Mouse (Mus musculus) limb, embryonic 10.5 days (tissue): ENCODE measurements around the gene Gfra4. TPM values are rescaled to one million over a fixed set of nuclear protein-coding genes. Genes with fewer than 3 reads are reported as not detected.
"Not testable (repeated sequence)": the region's sequence is repeated elsewhere in the genome, so short reads cannot be mapped to it uniquely, and the experiment has no call there.

Experiments used
- DNase-seq: peaks from one replicate; pipeline ENCODE4 v3.0.0-alpha.2; 2017; ENCODE audit warnings: low spot score
- H3K27ac ChIP-seq: fragments of 300-500 bp; sonication (generic); 2 replicates; pipeline ENCODE4 v1.5.1; 2016; ENCODE audit warnings: mild to moderate bottlenecking
- H3K27me3 ChIP-seq: fragments of 300-500 bp; sonication (generic); 2 replicates; pipeline ENCODE4 v1.6.1; 2016; ENCODE audit warnings: low read depth, mild to moderate bottlenecking; ENCODE audit not compliant: poor library complexity, severe bottlenecking
- H3K36me3 ChIP-seq: fragments of 300-500 bp; sonication (generic); 2 replicates; pipeline ENCODE4 v1.6.1; 2016; ENCODE audit warnings: mild to moderate bottlenecking, moderate library complexity
- H3K4me1 ChIP-seq: fragments of 300-500 bp; sonication (generic); 2 replicates; pipeline ENCODE4 v1.6.1; 2016
- H3K4me3 ChIP-seq: fragments of 300-500 bp; sonication (generic); 2 replicates; pipeline ENCODE4 v1.5.1; 2016; ENCODE audit warnings: mild to moderate bottlenecking, moderate library complexity
- H3K9me3 ChIP-seq: fragments of 300-500 bp; sonication (generic); replicated peaks from 2 replicates; pipeline ENCODE4 v1.6.1; 2016; ENCODE audit warnings: mild to moderate bottlenecking
- WGBS: fragments of 180-500 bp; shearing (Covaris S2); methylation state at CpG from one replicate; pipeline ENCODE4 v1.1.7; 2016; 5-methylcytosine and 5-hydroxymethylcytosine counted together
- polyA plus RNA-seq: library from polyadenylated mRNA; unstranded; fragments of >200 nt; fragmentation: Nextera tagmentation; extraction: Ambion mirVana; gene quantifications from 2 replicates; pipeline ENCODE4 v1.2.1, GENCODE M21; 2016

Gene Gfra4
- polyA plus RNA-seq, 1 experiment from 2014 or later, result 10.1 TPM

DNA sequence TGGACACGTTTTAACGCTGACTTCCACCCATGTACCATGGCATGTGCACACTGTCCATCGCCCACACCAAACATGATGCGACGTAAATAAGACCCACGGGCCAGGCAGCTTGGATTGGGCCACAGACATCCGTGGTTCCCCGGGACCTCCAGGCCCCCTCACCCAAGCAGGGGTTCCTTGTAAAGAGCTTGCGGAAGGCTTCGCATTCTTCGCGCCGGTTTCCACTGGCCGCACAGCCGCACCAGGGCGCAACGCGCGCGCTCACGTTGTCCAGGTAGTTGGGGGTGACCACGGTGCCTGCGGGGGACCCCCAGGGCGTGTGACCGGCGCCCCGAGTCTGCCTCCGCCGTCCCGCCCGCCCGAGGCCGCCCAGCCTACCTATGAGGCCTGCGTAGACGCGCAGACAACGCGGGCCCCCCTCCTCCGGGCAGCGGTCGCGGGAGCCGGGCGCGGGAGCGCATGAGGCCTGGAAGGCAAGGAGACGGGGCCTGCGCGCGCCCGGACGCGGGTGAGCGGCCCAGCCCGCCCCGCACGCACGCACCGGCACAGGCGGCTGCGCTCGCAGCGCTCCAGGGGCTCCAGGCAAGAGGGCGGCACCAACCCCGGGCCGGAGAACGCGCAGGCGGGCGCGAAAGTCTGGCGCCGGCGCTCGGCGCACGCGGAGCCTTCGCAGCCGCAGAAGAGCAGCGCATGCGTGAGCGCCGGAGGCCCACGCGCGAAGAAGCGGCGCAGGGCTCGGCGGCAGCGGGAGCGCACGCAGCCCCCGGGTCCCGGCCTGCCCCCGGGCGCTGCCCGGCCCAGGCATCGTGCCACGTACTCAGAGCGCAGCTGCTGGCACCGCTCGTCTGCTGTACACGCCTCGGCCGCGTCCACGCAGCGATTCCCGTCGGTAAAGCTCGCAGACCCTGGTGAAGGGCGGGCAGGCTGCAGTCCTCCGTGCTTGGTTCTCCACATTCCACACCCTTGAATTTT lies 1.7 kb downstream of the Gfra4 start:
- peaks cover 16% of the 10 kb centered on the region for H3K4me1 ChIP-seq
- 3% methylated on average over 115 of the region's 115 CpGs for WGBS
- no peaks in the 10 kb centered on the region for H3K36me3 ChIP-seq
- peaks cover 69% of the 10 kb centered on the region for H3K27me3 ChIP-seq
- no peaks in the 10 kb centered on the region for H3K9me3 ChIP-seq
- H3K27ac ChIP-seq, result peak overlapping the region; percentile 89
- peak; percentile 64 for DNase-seq
- H3K4me3 ChIP-seq, result peak overlapping the region; percentile 73

DNA sequence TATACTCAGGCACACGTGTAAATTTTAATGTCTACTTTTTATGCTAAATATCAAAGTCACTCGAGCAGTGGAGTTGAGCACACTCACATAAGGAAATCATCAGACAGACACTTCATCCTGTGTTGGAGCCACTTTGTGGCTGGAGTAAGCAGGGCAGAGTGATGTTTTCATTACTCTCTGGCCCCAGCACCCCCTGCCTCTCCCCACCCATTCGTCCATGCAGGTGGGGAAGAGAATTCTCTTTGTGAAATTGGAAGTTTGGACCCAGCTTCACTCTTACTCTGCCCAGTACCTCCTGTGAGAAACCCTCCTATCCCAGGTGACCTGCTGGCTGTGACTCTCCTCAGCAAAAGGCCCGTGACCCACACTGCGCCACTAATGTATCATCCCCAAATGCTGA lies 4.2 kb downstream of the Gfra4 start:
- no peak overlapping the region for H3K4me3 ChIP-seq
- DNase-seq, result no peak
- H3K27ac ChIP-seq, result no peak overlapping the region
- no peaks in the 10 kb centered on the region for H3K9me3 ChIP-seq
- peaks cover 11% of the 10 kb centered on the region for H3K4me1 ChIP-seq
- H3K36me3 ChIP-seq, result no peaks in the 10 kb centered on the region
- WGBS, result 89% methylated on average over 5 of the region's 5 CpGs
- H3K27me3 ChIP-seq, result peaks cover 61% of the 10 kb centered on the region

DNA sequence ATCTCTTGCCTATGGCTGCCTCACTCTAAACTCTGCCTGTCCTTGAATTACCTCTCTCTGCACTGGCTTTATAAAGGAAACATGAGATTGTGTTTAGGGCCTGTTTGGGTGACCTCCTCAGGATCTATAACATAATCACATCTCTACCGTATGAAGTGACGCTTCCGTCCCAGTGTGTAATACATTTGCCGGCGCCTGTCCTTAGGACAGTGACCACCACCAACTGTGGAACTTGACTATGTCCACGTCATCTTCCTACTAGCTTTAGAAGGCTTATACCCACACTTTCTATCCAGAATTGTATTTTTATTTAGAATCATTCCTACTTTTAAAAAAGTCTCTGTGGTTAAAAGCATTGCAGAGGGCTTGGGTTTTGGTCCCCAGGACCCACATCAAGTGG lies 4.7 kb downstream of the Gfra4 start:
- Histone ChIP-seq H3K27ac (no peak overlapping the region), H3K36me3 (no peaks in the 10 kb centered on the region), H3K4me3 (no peak overlapping the region), H3K4me1 (peaks cover 11% of the 10 kb centered on the region), H3K27me3 (peaks cover 56% of the 10 kb centered on the region), H3K9me3 (no peaks in the 10 kb centered on the region)
- 92% methylated on average over 6 of the region's 6 CpGs for WGBS
- no peak for DNase-seq

DNA sequence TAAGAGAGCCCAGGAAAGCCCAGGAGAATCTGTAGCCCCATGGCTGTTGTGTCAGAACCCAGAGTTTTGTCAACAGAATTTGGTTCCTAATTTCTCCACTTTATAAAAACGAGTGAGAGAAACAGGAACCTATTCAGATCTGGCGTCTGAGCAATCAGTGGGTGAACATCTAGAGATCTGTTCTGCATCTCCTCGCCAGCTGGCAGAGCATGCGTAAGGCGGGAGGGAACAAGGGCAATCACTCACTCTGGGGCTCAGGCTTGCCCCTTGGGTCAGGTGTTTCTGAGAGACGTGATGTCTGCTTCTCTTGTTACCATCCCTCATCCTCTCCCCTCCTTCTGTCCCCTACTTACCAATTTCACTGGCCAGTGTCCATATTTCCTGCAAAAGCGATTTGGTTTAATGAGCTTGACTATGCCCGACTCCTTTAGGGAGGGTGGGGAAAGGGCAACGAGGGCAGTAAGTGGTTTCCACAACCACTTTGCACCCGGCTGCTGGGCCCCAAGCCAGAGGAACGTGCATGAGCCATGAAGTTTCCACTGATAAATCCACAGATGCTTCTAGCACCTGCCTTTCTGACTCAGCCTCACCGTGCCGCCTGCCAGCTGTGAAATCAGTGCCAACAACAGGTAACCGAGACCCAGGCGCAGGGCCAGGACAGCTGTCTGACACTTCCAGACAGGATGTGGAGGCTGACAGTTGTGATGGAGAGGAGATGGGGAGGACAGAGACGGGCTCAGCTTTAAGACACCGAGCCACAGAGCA lies 5.5 kb downstream of the Gfra4 start:
- 63% methylated on average over 17 of the region's 17 CpGs for whole genome bisulfite sequencing
- Histone ChIP-seq H3K27me3 (peaks cover 49% of the 10 kb centered on the region), H3K27ac (no peak overlapping the region), H3K4me3 (no peak overlapping the region), H3K9me3 (no peaks in the 10 kb centered on the region), H3K36me3 (no peaks in the 10 kb centered on the region), H3K4me1 (peaks cover 11% of the 10 kb centered on the region)
- DNase-seq, result no peak

DNA sequence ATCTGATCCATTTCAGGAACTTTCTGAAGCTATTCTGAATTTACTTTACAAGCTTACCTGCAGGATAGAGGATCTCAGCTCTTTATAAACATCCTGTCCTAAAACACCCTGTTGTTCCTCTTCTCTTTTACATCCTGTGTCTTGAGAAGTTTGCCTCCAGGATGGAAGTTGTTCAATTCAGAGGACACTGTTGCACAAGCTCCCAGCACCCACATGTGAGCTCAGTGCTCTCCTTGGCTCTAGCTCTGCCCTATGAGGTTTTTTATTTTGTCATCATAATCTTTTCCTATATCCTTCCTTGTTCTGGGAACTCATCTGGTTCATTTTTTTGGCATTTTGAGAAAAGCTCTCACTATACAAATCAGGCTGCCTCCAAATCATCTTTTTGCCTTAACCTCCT lies 6.1 kb downstream of the Gfra4 start:
- H3K36me3 ChIP-seq, result no peaks in the 10 kb centered on the region
- no peak for DNase-seq
- peaks cover 11% of the 10 kb centered on the region for H3K4me1 ChIP-seq
- H3K27ac ChIP-seq, result no peak overlapping the region
- H3K27me3 ChIP-seq, result peaks cover 42% of the 10 kb centered on the region
- no peaks in the 10 kb centered on the region for H3K9me3 ChIP-seq
- no peak overlapping the region for H3K4me3 ChIP-seq

DNA sequence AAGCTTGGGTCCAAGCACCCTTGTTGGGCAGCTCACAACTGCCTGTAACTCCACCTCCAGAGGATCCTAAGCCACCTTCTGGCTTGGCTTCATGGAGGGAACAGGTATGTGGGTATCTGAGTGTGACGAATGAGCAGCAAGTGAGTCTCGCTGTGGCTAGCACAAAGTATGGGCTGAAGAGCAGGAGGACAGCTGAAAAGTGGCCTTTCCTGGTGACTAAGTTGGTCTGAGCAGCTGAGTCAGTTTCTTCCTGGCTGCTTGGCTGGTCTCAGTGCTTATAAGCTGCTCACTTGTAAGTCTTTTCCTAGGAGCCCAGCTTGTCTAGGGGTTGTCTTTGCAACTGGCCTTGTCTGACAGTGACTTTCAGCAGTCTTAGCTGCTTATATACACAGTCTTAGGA lies 6.5 kb downstream of the Gfra4 start:
- Histone ChIP-seq H3K36me3 (no peaks in the 10 kb centered on the region), H3K4me3 (no peak overlapping the region), H3K9me3 (no peaks in the 10 kb centered on the region), H3K27me3 (peaks cover 38% of the 10 kb centered on the region), H3K27ac (no peak overlapping the region), H3K4me1 (peaks cover 8% of the 10 kb centered on the region)
- no peak for DNase-seq
- WGBS, result 98% methylated on average over 2 of the region's 2 CpGs

DNA sequence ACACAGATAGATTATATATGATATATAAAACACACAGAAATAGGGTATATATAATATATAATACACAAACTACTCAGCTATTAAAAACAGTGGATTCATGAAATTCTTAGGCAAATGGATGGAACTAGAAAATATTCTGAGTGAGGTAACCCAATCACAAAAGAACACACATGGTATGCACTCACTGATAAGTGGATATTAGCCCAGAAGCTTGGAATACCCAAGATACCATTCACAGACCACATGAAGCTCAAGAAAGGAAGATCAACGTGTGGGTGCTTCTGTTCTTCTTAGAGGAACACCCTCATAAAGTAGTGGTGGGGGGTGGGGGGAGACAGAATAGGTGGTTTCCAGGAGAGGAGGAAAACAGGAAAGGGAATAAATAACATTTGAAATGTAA lies 11.5 kb downstream of the Gfra4 start:
- not testable (repeated sequence) for H3K9me3 ChIP-seq, H3K27ac ChIP-seq, H3K36me3 ChIP-seq, H3K4me3 ChIP-seq, H3K27me3 ChIP-seq, H3K4me1 ChIP-seq, DNase-seq
- 68% methylated on average over 1 of the region's 1 CpGs for WGBS

DNA sequence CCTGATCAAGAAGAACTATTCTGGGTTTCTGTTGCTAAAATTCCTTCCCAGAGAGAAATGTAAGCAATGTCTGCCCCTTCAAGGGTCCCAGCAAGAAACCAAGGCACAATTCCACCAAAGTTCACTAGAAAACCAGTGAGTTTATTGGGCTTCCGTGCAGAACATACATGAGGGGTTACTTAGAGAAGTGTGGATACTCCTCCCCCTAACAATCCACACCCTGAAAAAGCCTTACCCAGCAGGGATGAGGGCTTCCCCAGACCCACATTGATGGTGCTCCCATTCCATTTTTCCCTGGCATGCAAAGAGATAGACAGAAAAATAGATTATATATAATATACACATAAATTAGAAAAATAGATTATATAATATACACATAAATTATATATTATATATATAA lies 11.9 kb downstream of the Gfra4 start:
- WGBS, result 97% methylated on average over 1 of the region's 1 CpGs
- Histone ChIP-seq H3K4me1 (no peaks in the 10 kb centered on the region), H3K9me3 (no peaks in the 10 kb centered on the region), H3K36me3 (0 out of 2 replicates have a peak, but pooled peaks cover 2% of the 10 kb centered on the region), H3K27ac (no peak overlapping the region), H3K27me3 (peaks cover 2% of the 10 kb centered on the region; the same call in 1 of the 2 replicates), H3K4me3 (no peak overlapping the region)
- no peak for DNase-seq

DNA sequence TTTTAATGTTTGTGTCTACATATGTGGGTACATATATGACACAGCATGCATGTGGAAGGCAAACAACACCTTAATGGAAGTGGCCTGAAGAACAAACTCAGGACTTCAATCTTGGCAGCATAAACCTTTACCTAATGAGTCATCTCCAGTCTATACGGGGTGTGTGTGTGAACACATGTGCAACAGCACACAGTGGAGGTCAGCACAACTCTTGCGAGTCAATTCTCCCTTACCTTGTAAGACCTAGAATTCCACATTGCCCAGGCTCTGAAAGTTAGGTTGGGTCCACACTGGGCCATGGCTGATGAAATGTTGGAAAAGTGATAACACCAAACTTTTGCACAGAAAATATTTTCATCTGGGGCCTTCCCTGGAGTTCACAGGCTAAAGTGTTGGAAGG lies 12.3 kb downstream of the Gfra4 start:
- Histone ChIP-seq H3K9me3 (no peaks in the 10 kb centered on the region), H3K36me3 (0 out of 2 replicates have a peak, but pooled peaks cover 6% of the 10 kb centered on the region), H3K27me3 (no peaks in the 10 kb centered on the region), H3K4me3 (no peak overlapping the region), H3K4me1 (no peaks in the 10 kb centered on the region), H3K27ac (no peak overlapping the region)
- no peak for DNase-seq
- 92% methylated on average over 2 of the region's 2 CpGs for WGBS

DNA sequence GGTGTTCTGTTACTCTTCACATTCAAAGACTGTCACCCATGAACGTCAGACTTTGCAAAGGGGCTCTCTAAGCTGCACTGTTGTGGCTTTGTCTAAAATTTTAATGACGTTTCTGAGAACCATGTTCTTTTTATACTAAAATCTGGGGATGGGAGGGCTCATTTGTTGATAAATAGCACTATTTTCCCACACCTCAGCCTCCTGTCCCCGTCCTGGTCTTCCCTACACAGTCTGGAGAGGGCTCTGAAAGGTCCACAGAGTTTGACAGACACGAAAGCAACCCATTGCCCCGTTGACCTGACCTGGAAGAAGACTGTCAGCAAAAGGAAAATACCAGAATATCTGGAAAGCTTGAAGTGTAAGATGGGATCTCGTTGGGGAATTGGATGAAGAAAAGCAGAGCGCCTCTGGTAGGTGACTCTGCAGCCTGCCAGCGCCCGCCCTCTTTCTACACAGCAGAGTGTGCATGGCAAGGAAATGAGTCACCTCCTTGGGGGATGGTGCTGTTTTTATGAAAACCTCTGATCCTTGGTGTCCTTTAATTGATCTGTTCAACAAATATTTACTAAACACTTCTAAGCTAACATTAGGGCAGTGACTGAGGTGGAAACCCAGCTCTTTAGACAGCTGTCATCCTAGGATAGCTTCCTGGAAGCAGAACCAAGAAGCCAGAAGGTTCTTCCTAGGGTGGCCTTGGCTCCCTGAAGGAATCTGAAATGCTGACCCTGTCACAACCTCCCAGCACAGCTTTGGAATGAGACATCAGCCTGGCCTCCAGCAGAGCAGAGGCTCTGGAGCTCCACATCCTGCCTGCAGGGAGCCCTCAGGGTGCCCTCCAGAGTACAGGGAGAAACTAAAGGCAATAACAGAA lies 13.6 kb downstream of the Gfra4 start:
- Histone ChIP-seq H3K4me1 (no peaks in the 10 kb centered on the region), H3K36me3 (peaks cover 8% of the 10 kb centered on the region), H3K9me3 (no peaks in the 10 kb centered on the region), H3K27ac (no peak overlapping the region), H3K27me3 (no peaks in the 10 kb centered on the region), H3K4me3 (no peak overlapping the region)
- WGBS, result 72% methylated on average over 9 of the region's 9 CpGs
- DNase-seq, result no peak

DNA sequence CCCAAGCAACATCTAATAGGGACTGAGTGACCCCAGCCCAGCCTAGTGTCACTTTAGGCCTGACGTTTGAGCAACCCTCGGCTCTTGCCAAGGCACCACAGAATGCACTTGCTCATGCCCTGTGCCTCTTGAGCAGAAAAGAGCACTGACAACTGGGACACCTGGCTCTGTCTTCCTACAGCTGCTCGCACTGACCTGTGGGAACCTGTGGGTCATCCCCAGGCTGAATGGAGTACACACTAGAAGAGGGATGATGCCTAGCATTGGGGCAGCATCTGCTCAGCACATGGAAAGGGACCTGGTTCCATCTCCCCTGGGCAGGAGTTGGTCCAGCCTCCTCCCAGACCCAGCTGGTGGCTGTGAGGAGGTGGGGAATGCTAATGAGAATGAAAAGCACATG lies 15.9 kb downstream of the Gfra4 start:
- Histone ChIP-seq H3K27me3 (no peaks in the 10 kb centered on the region), H3K27ac (no peak overlapping the region), H3K36me3 (peaks cover 28% of the 10 kb centered on the region), H3K4me3 (no peak overlapping the region), H3K9me3 (no peaks in the 10 kb centered on the region), H3K4me1 (no peaks in the 10 kb centered on the region)
- DNase-seq, result no peak
- 84% methylated on average over 3 of the region's 3 CpGs for whole genome bisulfite sequencing

DNA sequence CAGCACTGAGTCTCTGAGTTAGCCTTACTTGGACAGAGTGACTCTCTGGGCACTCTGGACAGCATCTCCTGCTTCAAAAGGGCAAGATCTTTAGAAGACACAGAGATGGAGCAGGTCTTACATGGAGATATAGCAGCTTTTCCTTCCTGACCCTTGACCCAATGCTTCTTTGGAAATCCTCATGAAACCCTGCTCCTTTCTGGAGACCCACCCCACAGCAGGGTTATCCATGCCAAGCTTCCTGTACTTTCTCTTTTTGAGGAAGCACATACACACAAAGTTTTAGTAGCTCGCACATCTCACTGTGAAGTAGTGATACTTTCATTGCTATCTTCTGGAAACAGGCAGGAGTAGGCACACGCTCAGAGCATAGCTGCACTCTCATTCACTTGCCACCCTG lies 17.7 kb downstream of the Gfra4 start:
- 94% methylated on average over 2 of the region's 2 CpGs for WGBS
- H3K27me3 ChIP-seq, result no peaks in the 10 kb centered on the region
- DNase-seq, result no peak
- peaks cover 33% of the 10 kb centered on the region for H3K36me3 ChIP-seq
- H3K4me1 ChIP-seq, result no peaks in the 10 kb centered on the region
- H3K4me3 ChIP-seq, result no peak overlapping the region
- no peaks in the 10 kb centered on the region for H3K9me3 ChIP-seq
- H3K27ac ChIP-seq, result no peak overlapping the region
